Mouse (Mus musculus): Measurements from ENCODE around the gene Col2a1. TPM values are rescaled to one million over a fixed set of nuclear protein-coding genes. Genes with fewer than 3 reads are reported as not detected.

Col2a1 gene
- total and polyA plus RNA-seq, 2 experiments from 2014 or later: 0.18 to 0.38 TPM

DNA sequence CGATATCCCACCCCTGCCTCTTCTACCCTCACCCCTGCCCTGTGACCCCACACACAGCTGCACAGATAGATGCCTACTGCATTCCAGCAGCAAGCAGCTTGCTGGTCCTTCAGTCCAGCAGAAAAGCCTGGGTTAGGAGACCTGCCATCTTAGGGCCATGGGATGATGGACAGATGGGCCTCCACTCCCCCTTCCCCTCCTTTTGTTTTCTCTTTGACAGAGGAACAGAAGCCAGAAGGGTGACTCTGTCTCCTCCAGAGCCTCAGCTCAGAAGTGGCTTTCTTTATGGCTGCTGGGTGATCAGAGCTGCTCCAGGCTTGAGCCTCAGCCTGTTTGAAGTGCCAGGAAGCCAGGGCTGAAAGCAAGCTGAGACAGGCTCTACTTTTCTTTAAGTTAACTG lies 15.0 kb downstream of the Col2a1 start:
- Histone ChIP-seq H3K27ac (ENCODE audit: low read depth) (no peak overlapping the region), H3K4me1 (ENCODE audit: control insufficient read depth, insufficient read depth) (no peaks in the 10 kb centered on the region), H3K4me2 (ENCODE audit: low read depth, low read length) (no peak overlapping the region), H3K36me3 (replicated peaks; ENCODE audit: control insufficient read depth, insufficient read depth, low read length) (no peaks in the 10 kb centered on the region), H3K4me3 (ENCODE audit: low read depth, low read length) (no peak overlapping the region), H3K27me3 (ENCODE audit: control insufficient read depth, insufficient read depth, low read length) (no peaks in the 10 kb centered on the region), H3K9ac (replicated peaks; ENCODE audit: low read depth, low read length) (no peak overlapping the region), H3K9me3 (replicated peaks; ENCODE audit: control insufficient read depth, low read length) (no peaks in the 10 kb centered on the region)
- 74% methylated on average over 1 of the region's 1 CpGs for WGBS
- ATAC-seq (ENCODE audit: insufficient read depth, low read depth): no peak
- no peak for DNase-seq (ENCODE audit: low spot score)
- TF ChIP-seq EP300 (IDR thresholded peaks at IDR 0.05; ENCODE audit: low read depth) (no peak), CTCF (IDR thresholded peaks at IDR 0.05; ENCODE audit: low read depth) (no peak)

DNA sequence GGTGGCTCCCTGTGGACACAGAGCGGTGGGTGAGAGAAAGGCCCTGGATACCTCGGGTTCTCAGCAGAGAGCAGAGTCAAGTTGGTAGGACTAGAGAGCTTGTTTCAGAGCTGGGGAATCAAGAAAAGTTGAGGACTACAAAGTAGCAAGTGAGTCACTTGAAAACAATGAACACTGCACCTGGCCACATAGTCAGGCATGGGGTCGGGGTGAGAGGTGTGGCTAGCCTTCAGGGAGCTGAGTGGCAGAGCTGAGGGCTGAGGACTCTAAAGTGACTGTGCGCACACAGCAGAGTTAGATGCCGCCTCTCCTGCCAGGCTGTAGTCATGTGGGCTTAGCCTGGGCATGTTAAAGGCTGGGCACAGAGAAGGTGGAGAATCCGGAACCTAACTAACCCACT lies 22.9 kb downstream of the Col2a1 start:
- Histone ChIP-seq H3K27me3 (ENCODE audit: control insufficient read depth, insufficient read depth, low read length) (no peaks in the 10 kb centered on the region), H3K4me2 (ENCODE audit: low read depth, low read length) (no peak overlapping the region), H3K4me1 (ENCODE audit: control insufficient read depth, insufficient read depth) (no peaks in the 10 kb centered on the region), H3K27ac (ENCODE audit: low read depth) (no peak overlapping the region), H3K4me3 (ENCODE audit: low read depth, low read length) (no peak overlapping the region), H3K9ac (replicated peaks; ENCODE audit: low read depth, low read length) (no peak overlapping the region), H3K36me3 (replicated peaks; ENCODE audit: control insufficient read depth, insufficient read depth, low read length) (no peaks in the 10 kb centered on the region), H3K9me3 (replicated peaks; ENCODE audit: control insufficient read depth, low read length) (peaks cover 9% of the 10 kb centered on the region; the same call in 1 of the 2 replicates)
- DNase-seq (ENCODE audit: low spot score) (no peak), ATAC-seq (ENCODE audit: insufficient read depth, low read depth) (no peak)
- WGBS: 74% methylated on average over 6 of the region's 6 CpGs
- no peak for TF ChIP-seq EP300 (IDR thresholded peaks at IDR 0.05; ENCODE audit: low read depth)
- TF ChIP-seq CTCF (IDR thresholded peaks at IDR 0.05; ENCODE audit: low read depth): no peak

DNA sequence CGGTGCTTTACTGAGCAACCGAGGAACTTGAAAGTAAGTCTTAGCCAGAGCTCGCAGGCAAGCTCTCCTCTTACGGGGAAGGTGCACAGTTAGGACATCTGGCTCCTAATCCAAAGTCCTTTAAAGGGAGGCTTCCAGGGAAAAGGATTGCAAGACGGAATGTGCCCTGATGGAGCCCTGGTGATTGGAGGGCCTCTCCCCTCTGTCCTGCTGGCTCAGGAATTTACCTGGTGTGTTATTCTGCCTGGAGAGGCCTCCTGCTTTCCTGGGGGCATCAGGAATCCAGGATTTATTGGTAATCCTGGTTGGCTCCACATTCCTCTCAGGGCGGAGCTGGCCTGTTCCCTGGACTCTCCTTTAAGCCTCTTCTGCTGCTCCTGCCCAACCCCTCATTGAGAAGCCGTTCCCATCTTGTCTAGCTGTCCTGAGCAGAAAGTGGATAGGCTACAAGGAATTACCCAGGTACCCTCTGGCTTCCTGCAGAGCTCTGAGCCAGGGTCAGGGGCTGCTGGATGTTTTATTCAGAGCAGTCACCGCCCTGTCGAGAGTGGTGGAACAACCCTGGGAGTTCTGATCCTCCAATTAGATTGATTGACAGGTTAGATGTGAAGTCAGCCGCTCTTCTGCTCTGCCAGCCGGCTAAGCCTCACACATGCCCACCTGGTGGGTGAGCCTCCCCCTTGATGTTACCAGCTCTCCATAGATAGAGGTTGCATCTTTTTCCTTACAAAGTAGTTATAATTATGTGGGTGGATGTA lies 31.1 kb downstream of the Col2a1 start:
- TF ChIP-seq EP300 (IDR thresholded peaks at IDR 0.05; ENCODE audit: low read depth) (no peak), CTCF (IDR thresholded peaks at IDR 0.05; ENCODE audit: low read depth) (no peak)
- DNase-seq (ENCODE audit: low spot score) (no peak), ATAC-seq (ENCODE audit: insufficient read depth, low read depth) (no peak)
- peaks cover 6% of the 10 kb centered on the region; the same call in 1 of the 2 replicates for H3K36me3 ChIP-seq (replicated peaks; ENCODE audit: control insufficient read depth, insufficient read depth, low read length)
- 57% methylated on average over 11 of the region's 11 CpGs for WGBS
- H3K4me2 ChIP-seq (ENCODE audit: low read depth, low read length): no peak overlapping the region
- H3K4me1 ChIP-seq (ENCODE audit: control insufficient read depth, insufficient read depth): no peaks in the 10 kb centered on the region
- H3K27me3 ChIP-seq (ENCODE audit: control insufficient read depth, insufficient read depth, low read length): no peaks in the 10 kb centered on the region
- H3K4me3 ChIP-seq (ENCODE audit: low read depth, low read length): no peak overlapping the region
- H3K9me3 ChIP-seq (replicated peaks; ENCODE audit: control insufficient read depth, low read length): no peaks in the 10 kb centered on the region
- no peak overlapping the region for H3K27ac ChIP-seq (ENCODE audit: low read depth)
- no peak overlapping the region for H3K9ac ChIP-seq (replicated peaks; ENCODE audit: low read depth, low read length)

DNA sequence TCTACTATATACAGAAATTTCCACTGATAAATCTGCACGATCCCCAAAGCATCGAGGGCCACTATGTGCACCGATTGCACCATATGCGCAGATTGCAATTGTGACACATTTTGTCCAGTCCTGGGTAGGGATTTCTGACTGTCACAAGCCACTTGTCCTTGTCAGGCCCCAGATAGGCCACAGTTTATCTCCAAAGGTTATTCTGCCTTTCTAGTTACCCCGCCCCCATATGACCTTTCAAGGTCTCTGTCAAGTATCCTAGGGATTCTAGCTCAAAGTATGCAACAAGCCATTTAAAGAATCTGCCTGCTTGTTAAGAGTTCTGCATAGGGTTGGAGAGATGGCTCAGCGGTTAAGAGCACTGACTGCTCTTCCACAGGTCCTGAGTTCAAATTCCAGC lies 31.9 kb downstream of the Col2a1 start:
- ATAC-seq (ENCODE audit: insufficient read depth, low read depth) (peak; percentile 54; the same call in 1 of the 2 replicates), DNase-seq (ENCODE audit: low spot score) (peak; percentile 16)
- no peaks in the 10 kb centered on the region for H3K4me1 ChIP-seq (ENCODE audit: control insufficient read depth, insufficient read depth)
- 35% methylated on average over 6 of the region's 6 CpGs for WGBS
- H3K36me3 ChIP-seq (replicated peaks; ENCODE audit: control insufficient read depth, insufficient read depth, low read length): peaks cover 6% of the 10 kb centered on the region; the same call in 1 of the 2 replicates
- no peaks in the 10 kb centered on the region for H3K27me3 ChIP-seq (ENCODE audit: control insufficient read depth, insufficient read depth, low read length)
- H3K9ac ChIP-seq (replicated peaks; ENCODE audit: low read depth, low read length): no peak overlapping the region
- no peaks in the 10 kb centered on the region for H3K9me3 ChIP-seq (replicated peaks; ENCODE audit: control insufficient read depth, low read length)
- TF ChIP-seq EP300 (IDR thresholded peaks at IDR 0.05; ENCODE audit: low read depth) (no peak), CTCF (IDR thresholded peaks at IDR 0.05; ENCODE audit: low read depth) (no peak)
- no peak overlapping the region for H3K4me3 ChIP-seq (ENCODE audit: low read depth, low read length)
- no peak overlapping the region for H3K4me2 ChIP-seq (ENCODE audit: low read depth, low read length)
- H3K27ac ChIP-seq (ENCODE audit: low read depth): peak overlapping the region; percentile 26; the same call in 1 of the 2 replicates

DNA sequence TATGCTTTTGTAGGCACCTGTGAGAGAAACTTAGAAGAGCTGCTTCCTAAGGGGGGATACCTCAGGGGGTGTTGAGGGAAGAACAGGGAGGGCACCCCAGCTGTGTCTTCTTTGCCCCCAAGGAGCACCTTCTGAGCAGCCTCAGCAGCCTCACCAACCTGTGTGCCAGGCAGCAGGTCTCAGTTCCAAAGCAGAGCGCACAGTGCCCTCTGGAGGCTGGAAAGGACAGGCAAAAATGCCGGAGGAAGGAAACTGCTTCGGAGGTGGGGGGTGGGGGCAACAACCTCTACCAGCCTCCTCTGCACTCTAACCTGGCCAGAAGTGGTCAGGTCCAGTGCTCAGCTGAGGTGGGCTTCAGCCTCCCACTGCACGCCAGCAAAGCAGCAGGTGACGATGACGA lies 34.2 kb downstream of the Col2a1 start:
- H3K36me3 ChIP-seq (replicated peaks; ENCODE audit: control insufficient read depth, insufficient read depth, low read length): peaks cover 6% of the 10 kb centered on the region; the same call in 1 of the 2 replicates
- DNase-seq (ENCODE audit: low spot score) (peak; percentile 38), ATAC-seq (ENCODE audit: insufficient read depth, low read depth) (no peak)
- no peak overlapping the region for H3K4me3 ChIP-seq (ENCODE audit: low read depth, low read length)
- no peaks in the 10 kb centered on the region for H3K9me3 ChIP-seq (replicated peaks; ENCODE audit: control insufficient read depth, low read length)
- H3K9ac ChIP-seq (replicated peaks; ENCODE audit: low read depth, low read length): no peak overlapping the region
- H3K4me2 ChIP-seq (ENCODE audit: low read depth, low read length): no peak overlapping the region
- TF ChIP-seq CTCF (IDR thresholded peaks at IDR 0.05; ENCODE audit: low read depth) (peak; percentile 65), EP300 (IDR thresholded peaks at IDR 0.05; ENCODE audit: low read depth) (no peak)
- no peak overlapping the region for H3K27ac ChIP-seq (ENCODE audit: low read depth)
- H3K27me3 ChIP-seq (ENCODE audit: control insufficient read depth, insufficient read depth, low read length): no peaks in the 10 kb centered on the region
- H3K4me1 ChIP-seq (ENCODE audit: control insufficient read depth, insufficient read depth): no peaks in the 10 kb centered on the region
- 44% methylated on average over 6 of the region's 6 CpGs for WGBS

Data from heart, postnatal 0 days (tissue).